Mouse (Mus musculus) hindbrain, embryonic 10.5 days (tissue): ENCODE data around the gene Wwox. TPM values are rescaled to one million over a fixed set of nuclear protein-coding genes. Genes with fewer than 3 reads are reported as not detected.

Experiments used
- DNase-seq: peaks from one replicate; pipeline ENCODE4 v3.0.0-alpha.2; 2017; ENCODE audit warnings: low spot score
- H3K27ac ChIP-seq: fragments of 300-500 bp; sonication (generic); 2 replicates; pipeline ENCODE4 v1.5.1; 2016; ENCODE audit warnings: mild to moderate bottlenecking, moderate library complexity
- H3K27me3 ChIP-seq: fragments of 300-500 bp; sonication (generic); 2 replicates; pipeline ENCODE4 v1.6.1; 2016; ENCODE audit warnings: mild to moderate bottlenecking; ENCODE audit not compliant: poor library complexity, insufficient read depth, severe bottlenecking
- H3K36me3 ChIP-seq: fragments of 300-500 bp; sonication (generic); 2 replicates; pipeline ENCODE4 v1.6.1; 2016; ENCODE audit warnings: mild to moderate bottlenecking, moderate library complexity
- H3K4me1 ChIP-seq: fragments of 300-500 bp; sonication (generic); replicated peaks from 2 replicates; pipeline ENCODE4 v1.6.1; 2016; ENCODE audit warnings: mild to moderate bottlenecking
- H3K4me3 ChIP-seq: fragments of 300-500 bp; sonication (generic); 2 replicates; pipeline ENCODE4 v1.5.1; 2016; ENCODE audit warnings: mild to moderate bottlenecking, moderate library complexity
- H3K9me3 ChIP-seq: fragments of 300-500 bp; sonication (generic); 2 replicates; pipeline ENCODE4 v1.6.1; 2016; ENCODE audit warnings: mild to moderate bottlenecking, moderate library complexity
- WGBS: fragments of 180-500 bp; shearing (Covaris S2); methylation state at CpG from one replicate; pipeline ENCODE4 v1.1.7; 2016; 5-methylcytosine and 5-hydroxymethylcytosine counted together
- polyA plus RNA-seq: library from polyadenylated mRNA; unstranded; fragments of >200 nt; fragmentation: Nextera tagmentation; extraction: Ambion mirVana; gene quantifications from 2 replicates; pipeline ENCODE4 v1.2.1, GENCODE M21; 2016

Wwox gene
- polyA plus RNA-seq, 1 experiment from 2014 or later: 12.5 TPM

DNA sequence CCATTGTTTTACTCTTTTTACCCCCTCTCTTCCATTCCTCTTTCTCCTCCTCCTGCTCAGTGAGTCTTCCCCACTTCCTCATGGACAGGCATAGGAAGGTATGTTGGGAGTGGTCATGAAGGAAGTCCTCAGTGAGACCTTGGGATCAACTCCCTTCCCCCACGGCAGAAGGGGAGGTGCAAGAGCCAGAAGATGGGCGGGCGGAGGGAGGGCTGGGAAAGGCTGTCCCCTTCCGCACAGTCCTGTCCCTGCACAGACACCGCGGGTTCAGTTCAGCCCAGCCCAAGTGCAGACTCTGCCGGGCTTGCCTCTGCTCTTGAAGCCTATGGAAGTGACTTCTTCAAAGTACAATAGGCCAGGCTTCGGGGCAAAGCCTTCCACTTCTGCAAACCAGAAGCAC, 38.3 kb downstream of the Wwox start:
- whole genome bisulfite sequencing: 88% methylated on average over 8 of the region's 8 CpGs
- no peaks in the 10 kb centered on the region for H3K27me3 ChIP-seq
- no peak for DNase-seq

GRCm38 (mm10) chr8:114479749-114480148, 40.3 kb downstream of the Wwox start:
- Histone ChIP-seq H3K27me3 (no peaks in the 10 kb centered on the region), H3K27ac (no peak overlapping the region), H3K4me3 (no peak overlapping the region), H3K4me1 (peaks cover 4% of the 10 kb centered on the region), H3K9me3 (no peaks in the 10 kb centered on the region), H3K36me3 (no peaks in the 10 kb centered on the region)
- DNase-seq: no peak
- WGBS: 84% methylated on average over 8 of the region's 8 CpGs

More for the DNA sequence above, 38.3 kb downstream of the Wwox start:
- Histone ChIP-seq H3K4me3 (no peak overlapping the region), H3K36me3 (peaks cover 6% of the 10 kb centered on the region; the same call in 1 of the 2 replicates), H3K9me3 (no peaks in the 10 kb centered on the region), H3K4me1 (peaks cover 4% of the 10 kb centered on the region), H3K27ac (no peak overlapping the region)

- 0 out of 2 replicates have a peak, but pooled peaks cover 3% of the 10 kb centered on the region for H3K4me1 ChIP-seq
- H3K9me3 ChIP-seq: no peaks in the 10 kb centered on the region
- H3K36me3 ChIP-seq: no peaks in the 10 kb centered on the region
- no peaks in the 10 kb centered on the region for H3K27me3 ChIP-seq
- no peak for DNase-seq
- H3K4me3 ChIP-seq: no peak overlapping the region
- 93% methylated on average over 5 of the region's 5 CpGs for WGBS
- no peak overlapping the region for H3K27ac ChIP-seq
These were observed 52.3 kb downstream of the Wwox start for GRCm38 (mm10) chr8:114491662-114492160.

- WGBS: 72% methylated on average over 16 of the region's 16 CpGs
- H3K27me3 ChIP-seq: no peaks in the 10 kb centered on the region
- no peak for DNase-seq
- H3K4me1 ChIP-seq: peaks cover 43% of the 10 kb centered on the region
- H3K36me3 ChIP-seq: no peaks in the 10 kb centered on the region
- H3K9me3 ChIP-seq: no peaks in the 10 kb centered on the region
- H3K27ac ChIP-seq: no peak overlapping the region
- no peak overlapping the region for H3K4me3 ChIP-seq
These were observed 60.1 kb downstream of the Wwox start for GRCm38 (mm10) chr8:114499448-114500144.

- Histone ChIP-seq H3K9me3 (no peaks in the 10 kb centered on the region), H3K27me3 (no peaks in the 10 kb centered on the region), H3K36me3 (no peaks in the 10 kb centered on the region), H3K4me3 (no peak overlapping the region), H3K4me1 (peaks cover 51% of the 10 kb centered on the region), H3K27ac (peak overlapping the region; percentile 50; the same call in 1 of the 2 replicates)
- 50% methylated on average over 6 of the region's 6 CpGs for WGBS
- no peak for DNase-seq
These were observed 62.5 kb downstream of the Wwox start for GRCm38 (mm10) chr8:114501906-114502305.

DNA sequence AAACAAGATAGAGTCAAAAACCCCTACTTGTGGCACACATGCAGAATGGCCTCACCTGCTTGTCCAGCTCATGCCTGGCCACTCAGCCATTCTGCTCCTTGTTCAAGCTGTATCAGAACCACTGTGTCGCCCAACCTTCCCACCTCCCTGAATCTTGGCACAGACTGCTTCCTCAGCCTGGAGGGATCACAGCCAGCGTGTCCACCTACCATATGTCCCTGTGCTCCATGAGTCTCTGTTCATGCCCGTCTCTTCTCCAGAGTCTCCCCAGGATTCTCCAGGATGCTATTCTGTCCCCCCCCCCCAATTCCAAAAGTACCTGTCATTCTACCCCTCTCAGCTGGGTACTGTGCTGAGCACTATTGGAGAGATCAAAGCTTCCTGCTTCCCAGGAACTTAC, 63.7 kb downstream of the Wwox start:
- H3K27me3 ChIP-seq: no peaks in the 10 kb centered on the region
- H3K27ac ChIP-seq: no peak overlapping the region
- no peak overlapping the region for H3K4me3 ChIP-seq
- H3K36me3 ChIP-seq: no peaks in the 10 kb centered on the region
- DNase-seq: no peak
- peaks cover 42% of the 10 kb centered on the region for H3K4me1 ChIP-seq
- no peaks in the 10 kb centered on the region for H3K9me3 ChIP-seq
- WGBS: 88% methylated on average over 3 of the region's 3 CpGs

GRCm38 (mm10) chr8:114504889-114505288, 65.4 kb downstream of the Wwox start:
- 59% methylated on average over 11 of the region's 11 CpGs for WGBS
- Histone ChIP-seq H3K4me3 (no peak overlapping the region), H3K27ac (peak overlapping the region; percentile 51; the same call in 1 of the 2 replicates), H3K4me1 (peaks cover 27% of the 10 kb centered on the region), H3K36me3 (no peaks in the 10 kb centered on the region), H3K9me3 (no peaks in the 10 kb centered on the region), H3K27me3 (no peaks in the 10 kb centered on the region)
- no peak for DNase-seq

DNA sequence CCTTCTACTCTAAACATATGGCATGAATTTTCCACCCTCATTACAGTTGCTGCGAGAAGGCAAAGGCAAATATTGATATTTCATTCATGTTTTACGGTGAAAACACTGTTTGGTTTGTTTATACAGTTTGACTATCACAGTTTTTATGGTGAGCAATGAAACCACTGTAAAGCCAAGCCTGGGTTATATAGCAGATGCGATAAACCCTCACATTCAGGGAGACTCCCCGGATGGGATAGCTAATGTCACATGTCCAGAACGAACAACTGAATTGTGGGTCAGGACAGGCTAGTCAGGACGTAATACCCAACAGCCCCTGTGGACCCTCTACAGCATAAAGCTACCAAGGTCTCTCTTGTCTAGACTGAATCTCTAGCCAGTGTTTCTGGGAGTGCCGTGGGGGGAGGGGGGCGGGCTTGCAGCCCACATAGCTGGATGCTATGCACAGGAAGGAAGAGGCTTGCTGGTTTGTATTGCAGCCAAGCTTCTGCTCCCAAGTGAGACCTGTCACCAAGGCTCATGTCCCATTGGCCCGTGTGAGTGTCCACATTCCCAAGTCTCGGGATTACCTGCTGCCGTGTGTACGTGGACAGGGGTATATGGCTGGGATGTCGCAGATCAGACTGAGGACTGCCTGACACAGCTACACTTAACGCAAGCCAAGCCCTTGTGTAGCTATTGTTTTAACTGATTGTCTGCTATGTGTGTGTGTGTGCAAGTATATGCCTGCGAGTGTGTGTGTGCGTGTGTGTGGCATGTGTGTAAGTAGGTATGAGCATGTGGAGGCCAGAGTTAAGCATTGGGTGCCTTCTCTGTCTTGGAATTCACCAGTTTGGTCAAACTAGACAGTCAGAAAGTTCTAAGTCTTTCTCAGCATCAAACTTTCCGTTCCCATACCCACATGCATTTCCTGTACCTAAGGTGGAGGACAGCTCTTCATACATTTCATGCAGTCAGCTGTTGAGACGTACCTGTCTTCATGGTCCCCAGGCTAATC, 66.2 kb downstream of the Wwox start:
- no peak for DNase-seq
- no peaks in the 10 kb centered on the region for H3K36me3 ChIP-seq
- no peaks in the 10 kb centered on the region for H3K27me3 ChIP-seq
- H3K27ac ChIP-seq: peak overlapping the region; percentile 50; the same call in 1 of the 2 replicates
- peaks cover 27% of the 10 kb centered on the region for H3K4me1 ChIP-seq
- no peaks in the 10 kb centered on the region for H3K9me3 ChIP-seq
- no peak overlapping the region for H3K4me3 ChIP-seq
- WGBS: 87% methylated on average over 18 of the region's 18 CpGs

GRCm38 (mm10) chr8:114507404-114507803, 67.9 kb downstream of the Wwox start:
- Histone ChIP-seq H3K27me3 (no peaks in the 10 kb centered on the region), H3K36me3 (no peaks in the 10 kb centered on the region), H3K9me3 (no peaks in the 10 kb centered on the region), H3K4me3 (no peak overlapping the region), H3K4me1 (peaks cover 18% of the 10 kb centered on the region), H3K27ac (no peak overlapping the region)
- WGBS: 88% methylated on average over 7 of the region's 7 CpGs
- no peak for DNase-seq

DNA sequence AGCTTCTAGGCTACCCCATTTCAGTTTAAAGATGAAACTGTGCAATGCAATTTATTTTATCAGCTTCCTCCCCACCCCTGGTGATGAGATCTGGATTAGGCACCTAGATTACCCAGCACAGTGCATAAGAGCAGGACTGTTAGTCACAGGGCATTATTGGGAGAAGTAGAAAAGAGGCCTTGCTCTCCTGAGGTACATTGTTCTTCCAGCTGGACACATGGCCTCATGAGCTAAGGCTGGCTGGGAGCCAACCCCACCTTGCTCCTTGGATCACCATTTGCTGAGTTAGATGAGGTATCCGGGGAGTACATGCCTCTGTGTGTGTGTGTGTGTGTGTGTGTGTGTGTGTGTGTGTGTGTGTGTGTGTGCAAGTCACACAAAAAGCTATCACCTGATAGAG, 70.8 kb downstream of the Wwox start:
- Histone ChIP-seq H3K27ac (no peak overlapping the region), H3K27me3 (no peaks in the 10 kb centered on the region), H3K4me3 (no peak overlapping the region), H3K4me1 (peaks cover 5% of the 10 kb centered on the region; the same call in 1 of the 2 replicates), H3K36me3 (no peaks in the 10 kb centered on the region), H3K9me3 (no peaks in the 10 kb centered on the region)
- DNase-seq: no peak
- 96% methylated on average over 1 of the region's 1 CpGs for whole genome bisulfite sequencing

DNA sequence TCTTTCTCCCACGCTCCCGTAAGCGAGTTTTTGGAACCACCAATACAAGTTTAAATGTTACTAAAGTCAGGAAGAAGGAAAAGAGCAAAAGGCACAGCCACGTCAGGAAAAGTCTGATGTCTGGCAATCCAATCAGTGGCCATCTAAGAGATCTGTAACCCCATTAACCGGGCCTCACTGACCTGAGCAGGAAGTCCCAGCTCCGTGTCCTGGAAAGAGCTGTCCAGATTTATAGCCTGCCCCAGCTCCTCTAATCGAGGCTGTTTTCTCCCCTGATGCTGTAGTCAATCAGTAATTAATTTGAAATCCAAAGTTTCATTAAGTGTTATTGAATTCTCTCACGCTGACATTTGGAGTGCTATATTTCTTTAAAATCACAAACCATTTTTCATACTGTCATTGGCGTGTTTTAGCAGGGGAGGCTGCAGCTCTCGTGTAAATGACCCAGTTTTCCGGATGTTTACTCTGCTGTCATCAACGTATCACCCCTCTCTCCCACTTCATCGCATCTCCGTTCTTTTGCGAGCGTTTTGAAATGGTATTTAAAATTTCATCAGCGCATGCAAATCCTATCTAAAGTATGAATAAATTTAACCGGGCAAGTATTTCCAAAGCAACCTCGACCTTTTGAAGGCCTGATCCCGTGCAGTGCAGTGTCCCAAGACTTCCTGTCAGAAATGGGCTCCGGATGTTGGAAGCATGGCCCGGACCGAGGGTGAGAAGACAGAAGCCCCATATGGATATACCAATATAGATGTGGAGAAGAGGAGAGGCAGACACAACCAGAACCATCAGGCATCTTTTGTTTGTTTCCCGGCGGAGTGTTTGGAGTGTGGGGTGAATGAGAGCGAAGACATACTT, 72.8 kb downstream of the Wwox start:
- Histone ChIP-seq H3K4me3 (no peak overlapping the region), H3K9me3 (0 out of 2 replicates have a peak, but pooled peaks cover 4% of the 10 kb centered on the region), H3K27me3 (no peaks in the 10 kb centered on the region), H3K36me3 (no peaks in the 10 kb centered on the region), H3K27ac (no peak overlapping the region), H3K4me1 (no peaks in the 10 kb centered on the region)
- WGBS: 89% methylated on average over 26 of the region's 26 CpGs
- DNase-seq: no peak

- no peak for DNase-seq
- Histone ChIP-seq H3K27ac (no peak overlapping the region), H3K27me3 (no peaks in the 10 kb centered on the region), H3K4me1 (no peaks in the 10 kb centered on the region), H3K36me3 (no peaks in the 10 kb centered on the region), H3K4me3 (no peak overlapping the region), H3K9me3 (0 out of 2 replicates have a peak, but pooled peaks cover 4% of the 10 kb centered on the region)
- WGBS: 81% methylated on average over 11 of the region's 11 CpGs
These were observed 75.2 kb downstream of the Wwox start for GRCm38 (mm10) chr8:114514692-114515091.
